In genomic region chr2:132275527-132275926, GRCm38 (mm10) we compare ENCODE assay signal across 15 mouse cellular contexts. TPM values are rescaled to one million over a fixed set of nuclear protein-coding genes. Genes with fewer than 3 reads are reported as not detected.
DNase-seq lines count a peak whose midpoint lies in the region; ATAC-seq and TF ChIP-seq lines count a peak whose summit lies in the region.
"Had no signal": no experiment of that assay in that cellular context is flagged by ENCODE, and none has a peak within 500 bp of the region (broad histone marks: within the 10 kb centered on the region; RNA-seq: fewer than 3 reads in every experiment).

No protein-coding gene starts in this region.

- peaks cover 21% of the 10 kb centered on the region for H3K4me1 ChIP-seq in heart, postnatal 0 days (ENCODE audit: control insufficient read depth, insufficient read depth)
- peaks cover 11% of the 10 kb centered on the region for H3K4me1 ChIP-seq in lung, adult 2 months (ENCODE audit: control insufficient read depth, insufficient read depth, low read length)
- H3K4me1 ChIP-seq in MEL (ENCODE audit: control insufficient read depth in 1 of 2, insufficient read depth in 2 of 2, low read length in 2 of 2): no peaks in the 10 kb centered on the region; a peak in 1 of 4 replicates
- H3K4me1 ChIP-seq: embryonic facial prominence, embryonic 15.5 days; limb, embryonic 13.5 days had no signal

- H3K9ac ChIP-seq in heart, postnatal 0 days (replicated peaks; ENCODE audit: low read depth, low read length): no peak overlapping the region
- H3K9ac ChIP-seq in MEL (ENCODE audit: control insufficient read depth, low read depth, low read length, poor library complexity, severe bottlenecking): no peak overlapping the region
- H3K9ac ChIP-seq: embryonic facial prominence, embryonic 15.5 days; hindbrain, embryonic 14.5 days; kidney, embryonic 15.5 days; limb, embryonic 13.5 days had no signal

- 0 out of 2 replicates have a peak, but pooled peaks cover 3% of the 10 kb centered on the region for H3K36me3 ChIP-seq in heart, postnatal 0 days (replicated peaks; ENCODE audit: control insufficient read depth, insufficient read depth, low read length)
- no peaks in the 10 kb centered on the region; a peak in 1 of 4 replicates for H3K36me3 ChIP-seq in MEL (ENCODE audit: control insufficient read depth in 1 of 2, insufficient read depth in 2 of 2, low read length in 2 of 2)
- H3K36me3 ChIP-seq: kidney, embryonic 15.5 days had no signal

- no peak for TF ChIP-seq POLR2A in lung, adult 2 months (IDR thresholded peaks at IDR 0.05; ENCODE audit: borderline replicate concordance, extremely low read depth, low read depth, low read length)
- no peak for TF ChIP-seq POLR2A in MEL (IDR thresholded peaks at IDR 0.05; ENCODE audit: control insufficient read depth in 1 of 2, insufficient read depth in 1 of 2, low read depth in 1 of 2, low read length in 2 of 2, poor library complexity in 1 of 2)

- H3K4me2 ChIP-seq in heart, postnatal 0 days (ENCODE audit: low read depth, low read length): no peak overlapping the region
- H3K4me2 ChIP-seq: embryonic facial prominence, embryonic 15.5 days; hindbrain, embryonic 14.5 days; kidney, embryonic 15.5 days; limb, embryonic 13.5 days had no signal

- TF ChIP-seq EP300 in heart, postnatal 0 days (IDR thresholded peaks at IDR 0.05; ENCODE audit: low read depth): no peak
- TF ChIP-seq EP300 in MEL (IDR thresholded peaks at IDR 0.05; ENCODE audit: low read depth in 1 of 2, low read length in 2 of 2): no peak

- intact Hi-C loops in heart, postnatal 10 days (cut with DNase I): no loop called here

- 0 out of 2 replicates have a peak, but pooled peaks have one; percentile 17 for TF ChIP-seq CTCF in heart, postnatal 0 days (IDR thresholded peaks at IDR 0.05; ENCODE audit: low read depth)
- TF ChIP-seq CTCF in lung, adult 2 months (IDR thresholded peaks at IDR 0.05; ENCODE audit: insufficient read depth, low read length): 0 out of 2 replicates have a peak, but pooled peaks have one; percentile 12
- peak; percentile 37 to 51 (median 46) for TF ChIP-seq CTCF in MEL (IDR thresholded peaks at IDR 0.05 in 2 of 3, conservative IDR thresholded peaks at IDR 0.05 in 1 of 3; ENCODE audit: control insufficient read depth in 1 of 3, insufficient read depth in 1 of 3, low read depth in 2 of 3, low read length in 3 of 3, poor library complexity in 1 of 3, severe bottlenecking in 1 of 3)

- H3K27ac ChIP-seq in heart, postnatal 0 days (ENCODE audit: low read depth): no peak overlapping the region
- H3K27ac ChIP-seq in MEL (ENCODE audit: control insufficient read depth, low read depth, low read length): no peak overlapping the region
- H3K27ac ChIP-seq: embryonic facial prominence, embryonic 15.5 days; hindbrain, embryonic 14.5 days; kidney, embryonic 15.5 days; limb, embryonic 13.5 days; midbrain, embryonic 10.5 days had no signal

- peaks cover 16% of the 10 kb centered on the region for H3K79me2 ChIP-seq in MEL (ENCODE audit: control insufficient read depth, insufficient read depth, low read length, poor library complexity)

- H3K4me3 ChIP-seq in heart, postnatal 0 days (ENCODE audit: low read depth, low read length): no peak overlapping the region
- H3K4me3 ChIP-seq in lung, adult 2 months (replicated peaks; ENCODE audit: extremely low read depth, low read depth, low read length): no peak overlapping the region
- H3K4me3 ChIP-seq in MEL (ENCODE audit: control insufficient read depth in 1 of 2, insufficient read depth in 1 of 2, low read depth in 2 of 2, low read length in 2 of 2): no peak overlapping the region
- H3K4me3 ChIP-seq: embryonic facial prominence, embryonic 15.5 days; kidney, embryonic 15.5 days; limb, embryonic 13.5 days; midbrain, embryonic 10.5 days had no signal

- TF ChIP-seq RAD21 in MEL (IDR thresholded peaks at IDR 0.05; ENCODE audit: low read depth, low read length): no peak; the same call in 1 of the 2 replicates

- 82% methylated on average over 4 of the region's 4 CpGs for WGBS in heart, postnatal 0 days
- WGBS in lung, adult 2 months: 76% methylated on average over 4 of the region's 4 CpGs

- DNase-seq in heart, postnatal 0 days (ENCODE audit: low spot score): no peak
- no peak for DNase-seq in heart, postnatal 10 days
- no peak for DNase-seq in lung, adult 2 months
- DNase-seq in lung, postnatal 36 days: no peak
- DNase-seq in MEL (ENCODE audit: low read depth, low spot score): peak; percentile 24
- peak; percentile 35 for DNase-seq in induced T-regulatory cell, adult 2 months (ENCODE audit: low read depth)
- no peak for DNase-seq in adrenal gland, adult 2 months
- DNase-seq in urinary bladder, adult 18-20 months (ENCODE audit: low spot score in 2 of 2): no peak
- DNase-seq: cerebellum, adult 11-12 months; lung, postnatal 14 days had no signal

- H3K9me3 ChIP-seq in heart, postnatal 0 days (replicated peaks; ENCODE audit: control insufficient read depth, low read length): no peaks in the 10 kb centered on the region
- H3K9me3 ChIP-seq in MEL (replicated peaks; ENCODE audit: insufficient read depth, low read length): no peaks in the 10 kb centered on the region
- H3K9me3 ChIP-seq: embryonic facial prominence, embryonic 15.5 days; kidney, embryonic 15.5 days; limb, embryonic 13.5 days; midbrain, embryonic 10.5 days had no signal

- ATAC-seq in heart, postnatal 0 days (ENCODE audit: insufficient read depth, low read depth): no peak

- no peaks in the 10 kb centered on the region for H3K27me3 ChIP-seq in heart, postnatal 0 days (ENCODE audit: control insufficient read depth, insufficient read depth, low read length)
- H3K27me3 ChIP-seq in MEL (ENCODE audit: control insufficient read depth in 1 of 2, insufficient read depth in 2 of 2, low read length in 2 of 2): no peaks in the 10 kb centered on the region
- H3K27me3 ChIP-seq: embryonic facial prominence, embryonic 15.5 days; kidney, embryonic 15.5 days; limb, embryonic 13.5 days had no signal

TF ChIP-seq in MEL, 35 proteins besides CTCF, POLR2A, EP300 and RAD21:
- TF ChIP-seq NRF1 (IDR thresholded peaks at IDR 0.05; ENCODE audit: insufficient read depth, low read depth, low read length, poor library complexity, severe bottlenecking) (no peak), SMC3 (IDR thresholded peaks at IDR 0.05; ENCODE audit: low read depth, low read length) (no peak), MAX (IDR thresholded peaks at IDR 0.05; ENCODE audit: low read length) (no peak), TAL1 (IDR thresholded peaks at IDR 0.05; ENCODE audit: low read length) (no peak), RCOR1 (IDR thresholded peaks at IDR 0.05; ENCODE audit: low read depth, low read length) (no peak), HCFC1 (IDR thresholded peaks at IDR 0.05; ENCODE audit: low read depth, low read length) (no peak), TBP (IDR thresholded peaks at IDR 0.05; ENCODE audit: low read depth, low read length) (no peak), TCF12 (IDR thresholded peaks at IDR 0.05; ENCODE audit: low read depth, low read length) (no peak), JUND (IDR thresholded peaks at IDR 0.05; ENCODE audit: low read depth, low read length) (no peak), SIN3A (IDR thresholded peaks at IDR 0.05; ENCODE audit: low read length) (no peak), ZMIZ1 (IDR thresholded peaks at IDR 0.05; ENCODE audit: low read depth, low read length) (no peak), ZC3H11A (IDR thresholded peaks at IDR 0.05; ENCODE audit: low read depth, low read length) (no peak), KAT2A (conservative IDR thresholded peaks at IDR 0.05; ENCODE audit: low read depth, low read length) (no peak)
TF ChIP-seq in MEL: peak in this region for 0.

RNA-seq across cellular contexts. Expression of gene Cds2, which starts 12.6 kb away (rescaled TPM):
- total RNA-seq in heart, postnatal 0 days (2014; rRNA removed; ENCODE audit: low replicate concordance): 61.5 and 74.0 TPM in 2 replicates
- 22.6 and 26.7 TPM in 2 replicates for polyA plus RNA-seq in heart, postnatal 0 days (2015; fragmentation: Nextera tagmentation; extraction: Ambion mirVana)
- total RNA-seq in heart, postnatal 10 days (2021): 10 to 100 TPM; 82.3 to 85.3 TPM
- polyA plus RNA-seq in lung, adult 2 months (2012; rRNA removed): 67.1 and 76.5 TPM in 2 replicates
- 8.8 and 10.3 TPM in 2 replicates for total RNA-seq in MEL (2012; rRNA removed)
- polyA plus RNA-seq in MEL (2012; ENCODE audit: insufficient read depth in 1 of 2, insufficient read length in 2 of 2, low read depth in 1 of 2, low replicate concordance in 2 of 2, missing spikeins in 1 of 2): 10 to 100 TPM in 1 of 2 experiments, not detected in 1; 28.5 TPM
- total RNA-seq in adrenal gland, adult 2 months (2021): 10 to 100 TPM; 77.4 to 80.9 TPM
- polyA plus RNA-seq in adrenal gland, adult 2 months (2012; rRNA removed): 44.0 and 48.9 TPM in 2 replicates

RNA-seq across cellular contexts. Expression of gene Pcna, which starts 22.4 kb away (rescaled TPM):
- total RNA-seq in heart, postnatal 0 days (2014; rRNA removed; ENCODE audit: low replicate concordance): 142 and 167 TPM in 2 replicates
- 74.8 and 82.4 TPM in 2 replicates for polyA plus RNA-seq in heart, postnatal 0 days (2015; fragmentation: Nextera tagmentation; extraction: Ambion mirVana)
- total RNA-seq in heart, postnatal 10 days (2021): 10 to 100 TPM; 78.2 to 87.8 TPM
- 52.7 and 59.2 TPM in 2 replicates for polyA plus RNA-seq in lung, adult 2 months (2012; rRNA removed)
- 398 and 427 TPM in 2 replicates for total RNA-seq in MEL (2012; rRNA removed)
- 100 to 1,000 TPM; 308 to 541 TPM for polyA plus RNA-seq in MEL (2012; ENCODE audit: insufficient read depth in 1 of 2, insufficient read length in 2 of 2, low read depth in 1 of 2, low replicate concordance in 2 of 2, missing spikeins in 1 of 2)
- 10 to 100 TPM; 64.7 to 83.4 TPM for total RNA-seq in adrenal gland, adult 2 months (2021)
- polyA plus RNA-seq in adrenal gland, adult 2 months (2012; rRNA removed): 45.6 and 62.0 TPM in 2 replicates

RNA-seq across cellular contexts. Expression of gene Tmem230, which starts 27.9 kb away (rescaled TPM):
- total RNA-seq in heart, postnatal 0 days (2014; rRNA removed; ENCODE audit: low replicate concordance): 32.5 and 46.1 TPM in 2 replicates
- polyA plus RNA-seq in heart, postnatal 0 days (2015; fragmentation: Nextera tagmentation; extraction: Ambion mirVana): 37.1 and 41.8 TPM in 2 replicates
- 10 to 100 TPM; 22.1 to 25.7 TPM for total RNA-seq in heart, postnatal 10 days (2021)
- polyA plus RNA-seq in lung, adult 2 months (2012; rRNA removed): 67.0 and 86.8 TPM in 2 replicates
- 8.3 and 9.1 TPM in 2 replicates for total RNA-seq in MEL (2012; rRNA removed)
- polyA plus RNA-seq in MEL (2012; ENCODE audit: insufficient read depth in 1 of 2, insufficient read length in 2 of 2, low read depth in 1 of 2, low replicate concordance in 2 of 2, missing spikeins in 1 of 2): 10 to 100 TPM in 1 of 2 experiments, not detected in 1; 21.5 TPM
- total RNA-seq in adrenal gland, adult 2 months (2021): 10 to 100 TPM; 38.9 to 46.1 TPM
- 153 and 204 TPM in 2 replicates for polyA plus RNA-seq in adrenal gland, adult 2 months (2012; rRNA removed)

Comparison
In these comparisons a context has a peak if more than half of its experiments do, and no peak if none do; other contexts are left out.
1. DNase-seq: peak in MEL (single experiment) and induced T-regulatory cell, adult 2 months (single experiment); none in heart, postnatal 0 days (single experiment), heart, postnatal 10 days (0 of 2), lung, adult 2 months (single experiment), lung, postnatal 36 days (single experiment), adrenal gland, adult 2 months (single experiment) and urinary bladder, adult 18-20 months (0 of 2).
2. Peak in every context shown above with its lines, with median percentiles within 50 percentile points of each other: CTCF ChIP-seq.